Mouse (Mus musculus) MEL (cell line): ENCODE data around the gene Efna2. TPM values are rescaled to one million over a fixed set of nuclear protein-coding genes. Genes with fewer than 3 reads are reported as not detected.
A peak's percentile ranks its signal among the peaks of the same experiment; 100 is the strongest.
"Not testable (repeated sequence)": the region's sequence is repeated elsewhere in the genome, so short reads cannot be mapped to it uniquely, and the experiment has no call there.

Experiments used
- DNase-seq: peaks from one replicate; pipeline ENCODE4 v3.0.0; 2011; ENCODE audit warnings: low read depth, low spot score
- H3K27ac ChIP-seq: 2 replicates; pipeline ENCODE4 v1.5.1; 2012; ENCODE audit warnings: low read depth, mild to moderate bottlenecking, control low read depth, low read length, moderate library complexity; ENCODE audit not compliant: control insufficient read depth
- H3K27me3 ChIP-seq, 2 experiments: fragments of 150-350 bp in 1 of 2; sonication (generic) in 1 of 2; 2 replicates each; pipeline ENCODE4 v1.6.1; 2012; ENCODE audit warnings: low read length in 2 of 2, mild to moderate bottlenecking in 2 of 2, improper control_type of control experiment in 1 of 2, moderate library complexity in 1 of 2; ENCODE audit not compliant: insufficient read depth in 2 of 2, control insufficient read depth in 1 of 2
- H3K36me3 ChIP-seq, 2 experiments: 2 replicates each; pipeline ENCODE4 v1.6.1; 2012 to 2014; ENCODE audit warnings: low read length in 2 of 2, improper control_type of control experiment in 1 of 2, inconsistent platforms in 1 of 2, mild to moderate bottlenecking in 1 of 2; ENCODE audit not compliant: insufficient read depth in 2 of 2, control insufficient read depth in 1 of 2
- H3K4me1 ChIP-seq, 2 experiments: fragments of 150-350 bp in 1 of 2; sonication (generic) in 1 of 2; 2 replicates each; pipeline ENCODE4 v1.6.1; 2012; ENCODE audit warnings: low read length in 2 of 2, improper control_type of control experiment in 1 of 2, mild to moderate bottlenecking in 1 of 2; ENCODE audit not compliant: insufficient read depth in 2 of 2, control insufficient read depth in 1 of 2
- H3K4me3 ChIP-seq, 2 experiments: fragments of 150-350 bp in 1 of 2; sonication (generic) in 1 of 2; 2 replicates each; pipeline ENCODE4 v1.5.1; 2012; ENCODE audit warnings: low read depth in 2 of 2, low read length in 2 of 2, mild to moderate bottlenecking in 2 of 2, moderate library complexity in 2 of 2, control low read depth in 1 of 2, improper control_type of control experiment in 1 of 2; ENCODE audit not compliant: control insufficient read depth in 1 of 2, insufficient read depth in 1 of 2
- H3K79me2 ChIP-seq: 2 replicates; pipeline ENCODE4 v1.6.1; 2012; ENCODE audit warnings: mild to moderate bottlenecking, low read length, moderate library complexity; ENCODE audit not compliant: control insufficient read depth, poor library complexity, insufficient read depth
- H3K9ac ChIP-seq: 2 replicates; pipeline ENCODE4 v1.6.1; 2012; ENCODE audit warnings: low read depth, mild to moderate bottlenecking, control low read depth, low read length, moderate library complexity; ENCODE audit not compliant: control insufficient read depth, poor library complexity, severe bottlenecking
- H3K9me3 ChIP-seq: fragments of 150-350 bp; sonication (generic); replicated peaks from 2 replicates; pipeline ENCODE4 v1.6.1; 2012; ENCODE audit warnings: mild to moderate bottlenecking, low read length, improper control_type of control experiment, moderate library complexity; ENCODE audit not compliant: insufficient read depth
- BHLHE40 ChIP-seq: IDR thresholded peaks from 2 replicates; pipeline ENCODE4 v1.6.1; 2012; ENCODE audit warnings: low read depth, mild to moderate bottlenecking, inconsistent platforms, low read length, improper control_type of control experiment, borderline replicate concordance
- ELF1 ChIP-seq: IDR thresholded peaks from 2 replicates; pipeline ENCODE4 v1.6.1; 2014; ENCODE audit warnings: low read depth, mild to moderate bottlenecking, inconsistent platforms, low read length, improper control_type of control experiment, moderate library complexity
- EP300 ChIP-seq, 2 experiments: IDR thresholded peaks; 2 replicates each; pipeline ENCODE4 v1.6.1; 2011; ENCODE audit warnings: improper control_type of control experiment in 2 of 2, low read length in 2 of 2, low read depth in 1 of 2, mild to moderate bottlenecking in 1 of 2
- GABPA ChIP-seq: IDR thresholded peaks from 2 replicates; pipeline ENCODE4 v1.6.1; 2012; ENCODE audit warnings: low read depth, mild to moderate bottlenecking, inconsistent platforms, low read length, improper control_type of control experiment, moderate library complexity
- GATA1 ChIP-seq: IDR thresholded peaks from 2 replicates; pipeline ENCODE4 v1.6.1; 2011; ENCODE audit warnings: low read depth, low read length, improper control_type of control experiment
- HCFC1 ChIP-seq: IDR thresholded peaks from 2 replicates; pipeline ENCODE4 v1.6.1; 2012; ENCODE audit warnings: low read depth, mild to moderate bottlenecking, inconsistent platforms, low read length, improper control_type of control experiment, moderate library complexity
- KAT2A ChIP-seq: conservative IDR thresholded peaks from 2 replicates; pipeline ENCODE4 v1.6.1; 2012; ENCODE audit warnings: low read depth, low read length, improper control_type of control experiment, inconsistent platforms
- MAFK ChIP-seq: IDR thresholded peaks from 2 replicates; pipeline ENCODE4 v1.6.1; 2011; ENCODE audit warnings: low read depth, mild to moderate bottlenecking, low read length, improper control_type of control experiment, borderline replicate concordance
- MEF2A ChIP-seq: IDR thresholded peaks from 2 replicates; pipeline ENCODE4 v1.6.1; 2014; ENCODE audit warnings: low read depth, mild to moderate bottlenecking, inconsistent platforms, low read length, improper control_type of control experiment; ENCODE audit not compliant: poor library complexity, insufficient replicate concordance, severe bottlenecking; ENCODE audit errors: extremely low read depth
- MXI1 ChIP-seq: IDR thresholded peaks from 2 replicates; pipeline ENCODE4 v1.6.1; 2011; ENCODE audit warnings: mild to moderate bottlenecking, low read depth, low read length, improper control_type of control experiment
- MYB ChIP-seq: IDR thresholded peaks from 2 replicates; pipeline ENCODE4 v1.6.1; 2011; ENCODE audit warnings: mild to moderate bottlenecking, low read depth, low read length, improper control_type of control experiment
- RCOR1 ChIP-seq: IDR thresholded peaks from 2 replicates; pipeline ENCODE4 v1.6.1; 2012; ENCODE audit warnings: low read depth, mild to moderate bottlenecking, inconsistent platforms, low read length, improper control_type of control experiment
- SIN3A ChIP-seq: IDR thresholded peaks from 2 replicates; pipeline ENCODE4 v1.6.1; 2012; ENCODE audit warnings: low read length, improper control_type of control experiment, inconsistent platforms
- USF2 ChIP-seq, 2 experiments: IDR thresholded peaks; 2 replicates each; pipeline ENCODE4 v1.6.1; 2011 to 2012; ENCODE audit warnings: improper control_type of control experiment in 2 of 2, low read length in 2 of 2, borderline replicate concordance in 1 of 2, inconsistent platforms in 1 of 2, low read depth in 1 of 2, mild to moderate bottlenecking in 1 of 2; ENCODE audit not compliant: insufficient read depth in 1 of 2
- ZC3H11A ChIP-seq: IDR thresholded peaks from 2 replicates; pipeline ENCODE4 v1.6.1; 2012; ENCODE audit warnings: low read depth, mild to moderate bottlenecking, inconsistent platforms, low read length, improper control_type of control experiment
- ZKSCAN1 ChIP-seq: IDR thresholded peaks from 2 replicates; pipeline ENCODE4 v1.6.1; 2012; ENCODE audit warnings: low read depth, mild to moderate bottlenecking, inconsistent platforms, low read length, improper control_type of control experiment, moderate library complexity
- polyA plus RNA-seq, 2 experiments: library from polyadenylated mRNA; stranded (reverse) in 1 of 2; unstranded in 1 of 2; fragments of >175 nt in 1 of 2; fragments of >200 nt in 1 of 2; gene quantifications; 2 replicates each; pipeline versions ENCODE4 v1.2.1 to v1.2.4; 2012; ENCODE audit warnings: low replicate concordance in 2 of 2, low read depth in 1 of 2; ENCODE audit not compliant: insufficient read length in 2 of 2, insufficient read depth in 1 of 2, missing spikeins in 1 of 2
- total RNA-seq: library from RNA; depleted of rRNA; stranded (reverse); fragments of 300-350 nt; gene quantifications from 2 replicates; pipeline ENCODE4 v1.2.3, GENCODE M21; 2012

Efna2 gene
- total and polyA plus RNA-seq, 3 experiments, result 0.12 to 2.8 TPM; not detected in 1

GRCm38 (mm10) chr10:80223137-80223536, 43.9 kb downstream of the Efna2 start:
- H3K4me1 ChIP-seq, result peaks cover 0 to 19% of the 10 kb centered on the region in 2 experiments; a peak in 3 of 4 replicates
- peak; percentile 79 for DNase-seq
- H3K79me2 ChIP-seq, H3K27ac ChIP-seq, H3K9me3 ChIP-seq, H3K36me3 ChIP-seq, H3K9ac ChIP-seq, H3K4me3 ChIP-seq, H3K27me3 ChIP-seq: not testable (repeated sequence)
- 0 out of 2 replicates have a peak, but pooled peaks have one; percentile 26 for TF ChIP-seq SIN3A
- TF ChIP-seq EP300 (IDR thresholded peaks at IDR 0.05; ENCODE audit: low read depth in 1 of 2, low read length in 2 of 2), result peak; percentile 44 to 56; a peak in 2 of 4 replicates
- peak; percentile 45; the same call in 1 of the 2 replicates for TF ChIP-seq GATA1
- TF ChIP-seq RCOR1, result peak; percentile 97

- Histone ChIP-seq H3K36me3 (peaks cover 0 to 9% of the 10 kb centered on the region in 2 experiments; a peak in 3 of 4 replicates), H3K9me3 (no peaks in the 10 kb centered on the region), H3K9ac (peak overlapping the region; percentile 40), H3K4me1 (peaks cover 0 to 19% of the 10 kb centered on the region in 2 experiments; a peak in 3 of 4 replicates), H3K27ac (no peak overlapping the region), H3K27me3 (no peaks in the 10 kb centered on the region; a peak in 1 of 4 replicates), H3K4me3 (peak overlapping the region; percentile 39 to 48), H3K79me2 (peaks cover 8% of the 10 kb centered on the region)
- no peak for DNase-seq
- TF ChIP-seq USF2 (IDR thresholded peaks at IDR 0.05; ENCODE audit: borderline replicate concordance in 1 of 2, insufficient read depth in 1 of 2, low read depth in 1 of 2, low read length in 2 of 2) (no peak), ELF1 (no peak), MYB (no peak), BHLHE40 (no peak), KAT2A (no peak), ZKSCAN1 (no peak), MXI1 (no peak), GATA1 (no peak), MEF2A (no peak), RCOR1 (no peak), ZC3H11A (no peak), MAFK (no peak), GABPA (no peak), HCFC1 (no peak; the same call in 1 of the 2 replicates)
These were observed 46.8 kb downstream of the Efna2 start for GRCm38 (mm10) chr10:80226071-80226415.
